Comparison of ENCODE assay signal across 8 mouse cellular contexts in the genomic region with DNA sequence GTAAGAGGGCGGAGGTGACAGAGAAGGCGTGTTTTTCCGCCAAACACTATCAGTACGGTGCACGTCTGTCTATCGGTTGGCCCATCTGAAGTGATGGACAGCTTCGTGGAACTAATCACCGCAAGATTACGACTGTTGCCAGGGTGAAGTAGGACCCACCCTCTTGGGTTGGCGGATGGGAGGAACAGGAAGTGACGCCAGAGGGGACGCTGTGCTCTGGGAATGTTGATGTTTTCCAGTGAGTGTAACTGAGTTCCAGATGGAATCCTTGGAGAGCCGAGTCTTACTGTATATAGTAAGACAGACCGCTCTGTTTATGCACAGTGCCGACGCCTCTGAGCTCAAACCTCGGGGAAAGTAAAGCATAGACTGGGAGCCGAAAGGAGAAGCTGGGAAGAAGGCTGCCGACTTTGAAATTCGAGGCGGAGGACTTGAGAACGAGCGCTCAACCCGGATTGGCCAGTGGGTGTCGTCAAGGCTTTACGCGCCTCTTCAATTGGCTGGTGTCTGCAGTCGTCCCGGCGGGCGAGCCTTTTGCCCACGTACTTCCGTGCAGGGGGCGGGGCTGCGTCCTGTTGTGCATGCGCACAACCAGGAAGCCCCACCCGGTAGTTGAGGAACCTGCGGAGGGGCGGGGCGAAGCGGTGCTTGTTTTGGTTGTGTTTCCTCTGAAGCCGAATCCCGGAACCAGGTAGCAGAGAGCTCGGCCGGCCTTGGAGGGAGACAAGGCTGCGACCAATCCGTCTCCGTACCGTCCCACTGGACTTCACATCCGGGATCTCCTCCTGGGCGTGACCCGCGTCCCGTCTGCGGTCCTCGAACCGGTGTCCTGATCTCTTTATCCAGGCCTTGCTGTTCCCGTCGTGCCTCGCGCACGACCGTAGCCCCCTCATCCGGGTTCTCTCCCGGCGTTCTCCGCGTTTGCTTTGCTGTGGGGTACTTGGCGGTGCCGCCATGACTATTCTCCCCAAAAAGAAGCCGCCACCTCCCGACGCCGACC. TPM values are rescaled to one million over a fixed set of nuclear protein-coding genes. Genes with fewer than 3 reads are reported as not detected.
DNase-seq lines count a peak whose midpoint lies in the region; ATAC-seq lines count a peak whose summit lies in the region.

A gene (plus strand): TSS at position 202 of the 1,000 bp plus-strand sequence.

- H3K9ac ChIP-seq in hindbrain, embryonic 15.5 days, result peak within 1 kb of the TSS; percentile 84

- no peaks in the 10 kb centered on the region for H3K9me3 ChIP-seq in hindbrain, embryonic 15.5 days

- H3K4me2 ChIP-seq in hindbrain, embryonic 15.5 days, result peak within 1 kb of the TSS; percentile 71

- H3K27me3 ChIP-seq in hindbrain, embryonic 15.5 days, result no peaks in the 10 kb centered on the region

- H3K4me1 ChIP-seq in hindbrain, embryonic 15.5 days (replicated peaks), result peaks cover 26% of the 10 kb centered on the region

- ATAC-seq in hindbrain, embryonic 15.5 days (ENCODE audit: low FRiP score, low read depth), result peak; percentile 97

- peak within 1 kb of the TSS; percentile 91 for H3K27ac ChIP-seq in hindbrain, embryonic 15.5 days (replicated peaks)

- peak within 1 kb of the TSS; percentile 67 for H3K4me3 ChIP-seq in hindbrain, embryonic 15.5 days

- WGBS in hindbrain, embryonic 15.5 days, result 20% methylated on average over 74 of the region's 74 CpGs

- no peaks in the 10 kb centered on the region for H3K36me3 ChIP-seq in hindbrain, embryonic 15.5 days

- peak; percentile 97 for DNase-seq in T-cell, adult 2 months (ENCODE audit: low spot score)
- DNase-seq in cerebellum, postnatal 36 days, result peak; percentile 88 to 94
- DNase-seq in frontal cortex, postnatal 36 days (ENCODE audit: low spot score in 2 of 2), result peak; percentile 91 to 92
- DNase-seq in left cerebral cortex, adult 11 months (ENCODE audit: low spot score), result peak; percentile 90
- peak; percentile 94 to 98 for DNase-seq in lung, postnatal 4 days
- DNase-seq in retina, postnatal 7 days (ENCODE audit: low read depth, low spot score), result peak; percentile 88
- DNase-seq in urinary bladder, adult 2 months (ENCODE audit: low spot score), result peak; percentile 73

RNA-seq across cellular contexts. Expression of the gene that starts here (rescaled TPM):
- 48.1 and 48.3 TPM in 2 replicates for polyA plus RNA-seq in hindbrain, embryonic 15.5 days (2015; fragmentation: Nextera tagmentation; extraction: Ambion mirVana)
- polyA plus RNA-seq in urinary bladder, adult 2 months (2012; rRNA removed), result 31.4 and 43.4 TPM in 2 replicates

Comparison
In these comparisons a context has a peak if more than half of its experiments do, and no peak if none do; other contexts are left out.
1. Peak in every context shown above with its lines: DNase-seq, ATAC-seq, H3K4me3 ChIP-seq and H3K27ac ChIP-seq.